In genomic region chr1:21419370-21419769, GRCm38 (mm10) we compare ENCODE assay signal across 10 mouse cellular contexts. TPM values are rescaled to one million over a fixed set of nuclear protein-coding genes. Genes with fewer than 3 reads are reported as not detected.
A peak's percentile ranks its signal among the peaks of the same experiment; 100 is the strongest.
DNase-seq lines count a peak whose midpoint lies in the region; ATAC-seq and TF ChIP-seq lines count a peak whose summit lies in the region.
"Had no signal": no experiment of that assay in that cellular context is flagged by ENCODE, and none has a peak within 500 bp of the region (broad histone marks: within the 10 kb centered on the region; RNA-seq: fewer than 3 reads in every experiment).

No protein-coding gene starts in this region.

- H3K36me3 ChIP-seq in hindbrain, embryonic 11.5 days (ENCODE audit: control insufficient read depth, insufficient read depth, low read length) = no peaks in the 10 kb centered on the region
- no peaks in the 10 kb centered on the region for H3K36me3 ChIP-seq in hindbrain, embryonic 12.5 days
- H3K36me3 ChIP-seq in lung, postnatal 0 days (ENCODE audit: insufficient read depth, low read length) = no peaks in the 10 kb centered on the region
- H3K36me3 ChIP-seq in splenic B cell, adult 2 months (ENCODE audit: control insufficient read depth, insufficient read depth, low read length, poor library complexity, severe bottlenecking) = no peaks in the 10 kb centered on the region

- DNase-seq in hindbrain, embryonic 11.5 days (ENCODE audit: low spot score) = peak; percentile 10
- DNase-seq in lung, postnatal 0 days (ENCODE audit: low spot score) = no peak
- no peak for DNase-seq in lung, adult 18-20 months
- DNase-seq in embryo, embryonic 11 days = peak; percentile 32
- peak; percentile 15 for DNase-seq in splenic B cell, adult 2 months (ENCODE audit: low read depth, low spot score)
- DNase-seq in spleen, postnatal 14 days (ENCODE audit: low spot score in 2 of 2) = no peak
- DNase-seq in ovary, adult 18-20 months (ENCODE audit: low spot score) = no peak

- TF ChIP-seq CTCF in lung, postnatal 0 days (IDR thresholded peaks at IDR 0.05) = peak; percentile 50

- H3K4me1 ChIP-seq in hindbrain, embryonic 11.5 days (replicated peaks; ENCODE audit: control insufficient read depth, insufficient read depth, low read length) = no peaks in the 10 kb centered on the region
- H3K4me1 ChIP-seq in hindbrain, embryonic 12.5 days = no peaks in the 10 kb centered on the region
- H3K4me1 ChIP-seq in lung, postnatal 0 days (ENCODE audit: insufficient read depth, low read depth, low read length) = no peaks in the 10 kb centered on the region
- H3K4me1 ChIP-seq: megakaryocyte, embryonic 14.5 days had no signal

- no peaks in the 10 kb centered on the region for H3K9me3 ChIP-seq in hindbrain, embryonic 11.5 days (ENCODE audit: control insufficient read depth, low read length)
- H3K9me3 ChIP-seq in hindbrain, embryonic 12.5 days (replicated peaks) = no peaks in the 10 kb centered on the region
- no peaks in the 10 kb centered on the region for H3K9me3 ChIP-seq in lung, postnatal 0 days (ENCODE audit: low read length)
- H3K9me3 ChIP-seq: megakaryocyte, embryonic 14.5 days had no signal

- no peaks in the 10 kb centered on the region for H3K27me3 ChIP-seq in hindbrain, embryonic 11.5 days (ENCODE audit: control insufficient read depth, insufficient read depth, low read length)
- H3K27me3 ChIP-seq in hindbrain, embryonic 12.5 days = no peaks in the 10 kb centered on the region
- H3K27me3 ChIP-seq in lung, postnatal 0 days (replicated peaks; ENCODE audit: insufficient read depth, low read length) = no peaks in the 10 kb centered on the region
- H3K27me3 ChIP-seq in splenic B cell, adult 2 months (ENCODE audit: control insufficient read depth, insufficient read depth, low read length, poor library complexity, severe bottlenecking) = no peaks in the 10 kb centered on the region
- H3K27me3 ChIP-seq: megakaryocyte, embryonic 14.5 days had no signal

- no peak for ATAC-seq in hindbrain, embryonic 11.5 days (ENCODE audit: low FRiP score)
- no peak for ATAC-seq in hindbrain, embryonic 12.5 days (ENCODE audit: low FRiP score)
- ATAC-seq in lung, postnatal 0 days = no peak

- no peak overlapping the region for H3K27ac ChIP-seq in hindbrain, embryonic 11.5 days (ENCODE audit: low read depth, low read length)
- no peak overlapping the region for H3K27ac ChIP-seq in hindbrain, embryonic 12.5 days
- H3K27ac ChIP-seq in lung, postnatal 0 days (ENCODE audit: low read length) = no peak overlapping the region

- no peak overlapping the region for H3K9ac ChIP-seq in hindbrain, embryonic 11.5 days (ENCODE audit: low read depth, low read length)
- H3K9ac ChIP-seq in hindbrain, embryonic 12.5 days = no peak overlapping the region
- no peak overlapping the region for H3K9ac ChIP-seq in lung, postnatal 0 days (replicated peaks; ENCODE audit: low read depth)

- no peak overlapping the region for H3K4me2 ChIP-seq in hindbrain, embryonic 11.5 days (replicated peaks; ENCODE audit: low read depth, low read length)
- no peak overlapping the region for H3K4me2 ChIP-seq in hindbrain, embryonic 12.5 days (replicated peaks)
- no peak overlapping the region for H3K4me2 ChIP-seq in lung, postnatal 0 days (replicated peaks; ENCODE audit: low read depth, low read length)

- TF ChIP-seq EP300 in lung, postnatal 0 days (IDR thresholded peaks at IDR 0.05) = no peak

- no peak overlapping the region for H3K4me3 ChIP-seq in hindbrain, embryonic 11.5 days (ENCODE audit: low read depth, low read length)
- no peak overlapping the region for H3K4me3 ChIP-seq in hindbrain, embryonic 12.5 days
- no peak overlapping the region for H3K4me3 ChIP-seq in lung, postnatal 0 days (ENCODE audit: low read depth, low read length)
- H3K4me3 ChIP-seq: megakaryocyte, embryonic 14.5 days had no signal

RNA-seq across cellular contexts. Expression of gene Khdc1b, which starts 36.0 kb away (rescaled TPM):
- 0.09 TPM in 1 of 2 replicates, not detected in the other for polyA plus RNA-seq in hindbrain, embryonic 11.5 days (2014; fragmentation: Nextera tagmentation; extraction: Ambion mirVana)
- polyA plus RNA-seq in hindbrain, embryonic 12.5 days (2016; fragmentation: Nextera tagmentation; extraction: Ambion mirVana) = 0.09 TPM in 1 of 2 replicates, not detected in the other
- polyA plus RNA-seq in lung, postnatal 0 days (2015; fragmentation: Nextera tagmentation; extraction: Ambion mirVana) = not detected in 2 replicates
- polyA plus RNA-seq: heart, embryonic 14.5 days had no signal

RNA-seq across cellular contexts. Expression of gene Khdc1c, which starts 51.2 kb away (rescaled TPM):
- polyA plus RNA-seq in hindbrain, embryonic 11.5 days (2014; fragmentation: Nextera tagmentation; extraction: Ambion mirVana) = not detected in 2 replicates
- polyA plus RNA-seq in hindbrain, embryonic 12.5 days (2016; fragmentation: Nextera tagmentation; extraction: Ambion mirVana) = not detected in 2 replicates
- polyA plus RNA-seq in lung, postnatal 0 days (2015; fragmentation: Nextera tagmentation; extraction: Ambion mirVana) = not detected in 2 replicates
- polyA plus RNA-seq: heart, embryonic 14.5 days had no signal

Comparison
In these comparisons a context has a peak if more than half of its experiments do, and no peak if none do; other contexts are left out.
1. DNase-seq: peak in hindbrain, embryonic 11.5 days (single experiment), embryo, embryonic 11 days (single experiment) and splenic B cell, adult 2 months (single experiment); none in lung, postnatal 0 days (single experiment), lung, adult 18-20 months (0 of 2), spleen, postnatal 14 days (0 of 2) and ovary, adult 18-20 months (single experiment).